20 mouse cellular contexts compared by ENCODE assay signal in the genomic region with DNA sequence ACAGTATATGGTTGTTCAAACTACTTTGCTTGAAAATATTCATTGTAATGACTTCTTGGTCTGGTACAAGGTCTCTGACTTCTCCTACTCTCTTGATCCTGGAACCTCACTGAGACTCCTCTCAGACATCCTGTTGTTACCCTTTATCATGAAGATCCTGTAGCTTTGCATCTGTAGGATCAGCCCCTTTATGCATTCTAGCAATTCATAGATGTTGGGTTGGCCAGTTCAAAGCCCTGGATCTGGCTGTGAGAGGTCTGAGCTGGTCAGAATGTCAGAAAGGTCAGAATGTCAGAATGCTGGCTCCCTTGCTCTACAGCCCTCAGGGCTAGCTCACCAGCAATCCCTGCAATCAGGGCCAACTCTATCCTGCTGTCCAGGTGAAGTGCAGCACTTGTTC.
A peak's percentile ranks its signal among the peaks of the same experiment; 100 is the strongest.
DNase-seq lines count a peak whose midpoint lies in the region; ATAC-seq and TF ChIP-seq lines count a peak whose summit lies in the region.
"Had no signal": no experiment of that assay in that cellular context is flagged by ENCODE, and none has a peak within 500 bp of the region (broad histone marks: within the 10 kb centered on the region; RNA-seq: fewer than 3 reads in every experiment).

No protein-coding gene starts in this region.

- H3K4me1 ChIP-seq in ES-E14 (ENCODE audit: control insufficient read depth in 2 of 2, insufficient read depth in 2 of 2, low read length in 2 of 2, poor library complexity in 1 of 2), result peaks cover 0 to 7% of the 10 kb centered on the region in 2 experiments; a peak in 1 of 4 replicates
- H3K4me1 ChIP-seq: embryonic facial prominence, embryonic 10.5 days; embryonic facial prominence, embryonic 12.5 days; forebrain, embryonic 13.5 days; forebrain, embryonic 15.5 days had no signal

- ATAC-seq in megakaryocyte-erythroid progenitor cell, adult 5-6 weeks (replicated peaks; ENCODE audit: low FRiP score, low TSS enrichment, poor library complexity, severe bottlenecking), result no peak
- ATAC-seq: forebrain, embryonic 13.5 days; forebrain, embryonic 15.5 days; forebrain, postnatal 0 days; Patski had no signal

- in situ Hi-C loops in ES-E14 (cut with MboI; ENCODE audit: low sequenced_read_pairs in 2 of 2, unreplicated experiment in 2 of 2), result no loop called here

- no peaks in the 10 kb centered on the region for H3K36me3 ChIP-seq in ES-E14 (ENCODE audit: control insufficient read depth, insufficient read depth, low read length, poor library complexity, severe bottlenecking)
- H3K36me3 ChIP-seq: embryonic facial prominence, embryonic 10.5 days; embryonic facial prominence, embryonic 12.5 days; forebrain, embryonic 15.5 days had no signal

- no peak overlapping the region for H3K9ac ChIP-seq in ES-E14 (ENCODE audit: insufficient read depth, low read depth, low read length, poor library complexity, severe bottlenecking)
- H3K9ac ChIP-seq: embryonic facial prominence, embryonic 12.5 days; forebrain, embryonic 13.5 days; forebrain, embryonic 15.5 days; forebrain, postnatal 0 days had no signal

- no peak overlapping the region for H3K27ac ChIP-seq in ES-E14 (ENCODE audit: insufficient read depth, low read depth, low read length, poor library complexity, severe bottlenecking)
- H3K27ac ChIP-seq: embryonic facial prominence, embryonic 10.5 days; embryonic facial prominence, embryonic 12.5 days; forebrain, embryonic 13.5 days; forebrain, embryonic 15.5 days had no signal

- no peaks in the 10 kb centered on the region for H3K9me3 ChIP-seq in ES-E14 (ENCODE audit: control insufficient read depth, insufficient read depth, low read depth, low read length)
- H3K9me3 ChIP-seq: embryonic facial prominence, embryonic 10.5 days; embryonic facial prominence, embryonic 12.5 days; forebrain, embryonic 13.5 days; forebrain, embryonic 15.5 days had no signal

- no peak overlapping the region for H3K4me3 ChIP-seq in ES-E14 (ENCODE audit: insufficient read depth in 1 of 2, low read depth in 1 of 2, low read length in 2 of 2, poor library complexity in 1 of 2, severe bottlenecking in 1 of 2)
- H3K4me3 ChIP-seq: embryonic facial prominence, embryonic 10.5 days; embryonic facial prominence, embryonic 12.5 days; forebrain, embryonic 13.5 days; forebrain, embryonic 15.5 days had no signal

- DNase-seq in ES-CJ7 (ENCODE audit: low read depth, low spot score) (peak; percentile 85), ES-E14 (ENCODE audit: low read depth, low spot score) (peak; percentile 48), WW6 (ENCODE audit: low read depth, low spot score) (peak; percentile 0)
- no peak for DNase-seq in layer of hippocampus, postnatal 36 days
- no peak for DNase-seq in kidney, adult 11 months
- DNase-seq: adrenal gland, adult 8-10 months; adrenal gland, postnatal 14 days; adrenal gland, postnatal 36 days; cerebellum, adult 11-12 months; cerebellum, adult 2 months; cerebellum, adult 9-10 months; cerebellum, postnatal 10 days; cerebellum, postnatal 25 days; forebrain, postnatal 0 days had no signal

TF ChIP-seq in ES-E14, 5 proteins besides CTCF, POLR2A, EP300 and RAD21:
- TF ChIP-seq MAFK (IDR thresholded peaks at IDR 0.05; ENCODE audit: insufficient read depth, low read depth, low read length) (no peak), CHD2 (IDR thresholded peaks at IDR 0.05; ENCODE audit: low read depth, low read length) (no peak), ZC3H11A (IDR thresholded peaks at IDR 0.05; ENCODE audit: borderline replicate concordance, low read depth, low read length) (no peak), ZNF384 (IDR thresholded peaks at IDR 0.05; ENCODE audit: low read depth, low read length) (no peak), HCFC1 (IDR thresholded peaks at IDR 0.05; ENCODE audit: borderline replicate concordance, insufficient read depth, low read length) (no peak)

Comparison
In these comparisons a context has a peak if more than half of its experiments do, and no peak if none do; other contexts are left out.
1. DNase-seq: peak in ES-CJ7 (single experiment), ES-E14 (single experiment) and WW6 (single experiment); none in layer of hippocampus, postnatal 36 days (0 of 2) and kidney, adult 11 months (single experiment).